Mouse (Mus musculus) activated CD4-positive, CD25-positive, alpha-beta regulatory T cell, adult 4 months (primary cell): Measurements from ENCODE around the gene Ly6g6e. TPM values are rescaled to one million over a fixed set of nuclear protein-coding genes. Genes with fewer than 3 reads are reported as not detected.
A peak's percentile ranks its signal among the peaks of the same experiment; 100 is the strongest.

ENCODE experiments used
- ATAC-seq: one replicate; pipeline ENCODE4 v1.8.0; 2017
- polyA plus RNA-seq, 2 experiments: library from polyadenylated mRNA; unstranded; fragments of 100-300 nt; shearing (Covaris generic); gene quantifications; one replicate each; pipeline ENCODE4 v1.2.1; 2017

Ly6g6e gene
- polyA plus RNA-seq, 2 experiments from 2014 or later: not detected

- ATAC-seq: no peak
These were observed 26.5 kb upstream of the Ly6g6e start for GRCm38 (mm10) chr17:35050126-35050750.

- ATAC-seq: peak; percentile 91
These were observed 25.3 kb upstream of the Ly6g6e start for GRCm38 (mm10) chr17:35051156-35052086.

GRCm38 (mm10) chr17:35052271-35052798 lies 24.4 kb upstream of the Ly6g6e start:
- no peak for ATAC-seq

- no peak for ATAC-seq
These were observed 20.8 kb upstream of the Ly6g6e start for GRCm38 (mm10) chr17:35055691-35056495.

GRCm38 (mm10) chr17:35057090-35057489 lies 19.6 kb upstream of the Ly6g6e start:
- no peak for ATAC-seq

- ATAC-seq: no peak
These were observed 18.4 kb upstream of the Ly6g6e start for GRCm38 (mm10) chr17:35058316-35058715.

- ATAC-seq: peak; percentile 80
These were observed 17.5 kb upstream of the Ly6g6e start, which contains the start of gene Ddah2 for GRCm38 (mm10) chr17:35058911-35059892. TSS of gene Ddah2 (plus strand) at chr17:35059035.

- no peak for ATAC-seq
These were observed 16.6 kb upstream of the Ly6g6e start for GRCm38 (mm10) chr17:35060071-35060470.

GRCm38 (mm10) chr17:35060737-35061297 lies 15.9 kb upstream of the Ly6g6e start:
- ATAC-seq: no peak

- no peak for ATAC-seq
These were observed 15.4 kb upstream of the Ly6g6e start for GRCm38 (mm10) chr17:35061299-35061698.

GRCm38 (mm10) chr17:35063466-35063865 lies 13.2 kb upstream of the Ly6g6e start:
- ATAC-seq: no peak

GRCm38 (mm10) chr17:35064378-35064877 lies 12.3 kb upstream of the Ly6g6e start:
- no peak for ATAC-seq

GRCm38 (mm10) chr17:35064951-35065947 lies 11.5 kb upstream of the Ly6g6e start, which contains the start of gene Ly6g6c:
TSS of gene Ly6g6c (plus strand) at chr17:35065388.
- peak; percentile 23 for ATAC-seq

- ATAC-seq: no peak
These were observed 10.6 kb upstream of the Ly6g6e start, which contains the start of gene Mpig6b for GRCm38 (mm10) chr17:35066084-35066483. TSS of gene Mpig6b (minus strand) at chr17:35066184.

GRCm38 (mm10) chr17:35068213-35068914 lies 8.3 kb upstream of the Ly6g6e start:
- ATAC-seq: no peak

- ATAC-seq: no peak
These were observed 6.0 kb upstream of the Ly6g6e start for GRCm38 (mm10) chr17:35070556-35071229.

GRCm38 (mm10) chr17:35071454-35071853 lies 5.2 kb upstream of the Ly6g6e start:
- ATAC-seq: no peak

- no peak for ATAC-seq
These were observed 2.6 kb upstream of the Ly6g6e start for GRCm38 (mm10) chr17:35074097-35074496.
